Mouse (Mus musculus) hindbrain, postnatal 0 days (tissue): ENCODE data around the gene Nr0b2. TPM values are rescaled to one million over a fixed set of nuclear protein-coding genes. Genes with fewer than 3 reads are reported as not detected.
"Not testable (repeated sequence)": the region's sequence is repeated elsewhere in the genome, so short reads cannot be mapped to it uniquely, and the experiment has no call there.

ENCODE experiments used
- ATAC-seq: fragments of 200-750 bp; cut with Nextera tagmentation; 2 replicates; pipeline ENCODE4 v1.8.0; 2017; ENCODE audit warnings: mild to moderate bottlenecking, moderate TSS enrichment, moderate library complexity
- DNase-seq: peaks from one replicate; pipeline ENCODE4 v3.0.0-alpha.2; 2015; ENCODE audit warnings: low spot score
- H3K27ac ChIP-seq: fragments of 300-500 bp; sonication (generic); 2 replicates; pipeline ENCODE4 v1.5.1; 2014; ENCODE audit warnings: mild to moderate bottlenecking
- H3K27me3 ChIP-seq: fragments of 300-500 bp; sonication (generic); 2 replicates; pipeline ENCODE4 v1.6.1; 2014; ENCODE audit warnings: low read length, mixed read lengths; ENCODE audit not compliant: insufficient read depth
- H3K36me3 ChIP-seq: fragments of 300-500 bp; sonication (generic); 2 replicates; pipeline ENCODE4 v1.6.1; 2014; ENCODE audit warnings: low read length, mixed read lengths; ENCODE audit not compliant: insufficient read depth
- H3K4me1 ChIP-seq: fragments of 300-500 bp; sonication (generic); 2 replicates; pipeline ENCODE4 v1.6.1; 2014; ENCODE audit warnings: antibody characterized with exemption, low read length, mixed read lengths; ENCODE audit not compliant: insufficient read depth
- H3K4me2 ChIP-seq: fragments of 300-500 bp; sonication (generic); 2 replicates; pipeline ENCODE4 v1.6.1; 2014; ENCODE audit warnings: low read depth, mild to moderate bottlenecking, low read length, moderate library complexity, mixed read lengths
- H3K4me3 ChIP-seq: fragments of 300-500 bp; sonication (generic); 2 replicates; pipeline ENCODE4 v1.5.1; 2014; ENCODE audit warnings: low read length
- H3K9ac ChIP-seq: fragments of 300-500 bp; sonication (generic); replicated peaks from 2 replicates; pipeline ENCODE4 v1.6.1; 2014; ENCODE audit warnings: mild to moderate bottlenecking, low read length, moderate library complexity, mixed read lengths
- H3K9me3 ChIP-seq: fragments of 300-500 bp; sonication (generic); 2 replicates; pipeline ENCODE4 v1.6.1; 2016; ENCODE audit warnings: low read length, mixed read lengths
- CTCF ChIP-seq: IDR thresholded peaks from 2 replicates; pipeline ENCODE4 v1.5.1; 2016; ENCODE audit warnings: antibody characterized with exemption, control low read depth, low read depth
- WGBS: fragments of 180-500 bp; shearing (Covaris S2); extraction: QIAGEN DNeasy Blood & Tissue Kit; methylation state at CpG from one replicate; pipeline ENCODE4 v1.1.7; 2014; 5-methylcytosine and 5-hydroxymethylcytosine counted together
- polyA plus RNA-seq: library from polyadenylated mRNA; unstranded; fragments of >200 nt; fragmentation: Nextera tagmentation; extraction: Ambion mirVana; gene quantifications from 2 replicates; pipeline ENCODE4 v1.2.1, GENCODE M21; 2015
- total RNA-seq: library from RNA; depleted of rRNA; stranded (reverse); fragments of >200 nt; gene quantifications from 2 replicates; pipeline ENCODE4 v1.2.3, GENCODE M21; 2014; rRNA removed

Gene Nr0b2
- total RNA-seq (0.47 TPM in 1 of 2 replicates, not detected in the other), polyA plus RNA-seq (0.21 and 0.26 TPM in 2 replicates)

GRCm38 (mm10) chr4:133552768-133553447 is at the start of gene Nr0b2:
Nr0b2 (plus strand) TSS chr4:133553376.
- DNase-seq (no peak), ATAC-seq (no peak)
- H3K27ac ChIP-seq: no peak within 1 kb of the TSS
- no peak within 1 kb of the TSS for H3K4me3 ChIP-seq
- H3K36me3 ChIP-seq: no peaks in the 10 kb centered on the region
- H3K4me2 ChIP-seq: no peak within 1 kb of the TSS
- TF ChIP-seq CTCF: no peak
- H3K27me3 ChIP-seq: no peaks in the 10 kb centered on the region
- H3K4me1 ChIP-seq: no peaks in the 10 kb centered on the region
- H3K9ac ChIP-seq: no peak within 1 kb of the TSS
- 64% methylated on average over 10 of the region's 10 CpGs for WGBS
- no peaks in the 10 kb centered on the region for H3K9me3 ChIP-seq

GRCm38 (mm10) chr4:133504300-133504699 is 48.9 kb upstream of the Nr0b2 start:
- Histone ChIP-seq H3K36me3 (no peaks in the 10 kb centered on the region), H3K4me3 (no peak overlapping the region), H3K9me3 (no peaks in the 10 kb centered on the region), H3K27ac (no peak overlapping the region), H3K27me3 (peaks cover 15% of the 10 kb centered on the region; the same call in 1 of the 2 replicates), H3K4me2 (no peak overlapping the region), H3K9ac (no peak overlapping the region), H3K4me1 (peaks cover 4% of the 10 kb centered on the region)
- WGBS: 48% methylated on average over 5 of the region's 5 CpGs
- TF ChIP-seq CTCF: no peak
- no peak for ATAC-seq
- no peak for DNase-seq

GRCm38 (mm10) chr4:133504755-133505485 is 48.3 kb upstream of the Nr0b2 start:
- Histone ChIP-seq H3K9me3 (no peaks in the 10 kb centered on the region), H3K4me3 (no peak overlapping the region), H3K4me1 (peaks cover 4% of the 10 kb centered on the region), H3K27me3 (0 out of 2 replicates have a peak, but pooled peaks cover 10% of the 10 kb centered on the region), H3K4me2 (no peak overlapping the region), H3K36me3 (no peaks in the 10 kb centered on the region), H3K27ac (no peak overlapping the region), H3K9ac (no peak overlapping the region)
- ATAC-seq (no peak), DNase-seq (no peak)
- 63% methylated on average over 9 of the region's 9 CpGs for WGBS
- no peak for TF ChIP-seq CTCF

- no peak overlapping the region for H3K27ac ChIP-seq
- DNase-seq (no peak), ATAC-seq (no peak)
- H3K4me3 ChIP-seq: no peak overlapping the region
- 0 out of 2 replicates have a peak, but pooled peaks cover 4% of the 10 kb centered on the region for H3K27me3 ChIP-seq
- H3K36me3 ChIP-seq: no peaks in the 10 kb centered on the region
- TF ChIP-seq CTCF: no peak
- no peak overlapping the region for H3K4me2 ChIP-seq
- H3K9me3 ChIP-seq: no peaks in the 10 kb centered on the region
- peaks cover 4% of the 10 kb centered on the region for H3K4me1 ChIP-seq
- no peak overlapping the region for H3K9ac ChIP-seq
- WGBS: 78% methylated on average over 5 of the region's 5 CpGs
Measured at GRCm38 (mm10) chr4:133506573-133506972, 46.6 kb upstream of the Nr0b2 start.

GRCm38 (mm10) chr4:133508990-133509389 is 44.2 kb upstream of the Nr0b2 start:
- H3K9ac ChIP-seq: no peak overlapping the region
- H3K9me3 ChIP-seq: no peaks in the 10 kb centered on the region
- peak; percentile 84 for DNase-seq
- H3K27ac ChIP-seq: no peak overlapping the region
- no peaks in the 10 kb centered on the region for H3K36me3 ChIP-seq
- H3K27me3 ChIP-seq: 0 out of 2 replicates have a peak, but pooled peaks cover 4% of the 10 kb centered on the region
- H3K4me3 ChIP-seq: no peak overlapping the region
- ATAC-seq: peak; percentile 80
- H3K4me1 ChIP-seq: peaks cover 4% of the 10 kb centered on the region
- no peak for TF ChIP-seq CTCF
- WGBS: 41% methylated on average over 7 of the region's 7 CpGs
- no peak overlapping the region for H3K4me2 ChIP-seq

GRCm38 (mm10) chr4:133511050-133511449 is 42.1 kb upstream of the Nr0b2 start:
- Histone ChIP-seq H3K4me1 (peaks cover 4% of the 10 kb centered on the region), H3K36me3 (no peaks in the 10 kb centered on the region), H3K27me3 (0 out of 2 replicates have a peak, but pooled peaks cover 4% of the 10 kb centered on the region), H3K9ac (no peak overlapping the region), H3K27ac (no peak overlapping the region), H3K9me3 (no peaks in the 10 kb centered on the region), H3K4me2 (no peak overlapping the region), H3K4me3 (no peak overlapping the region)
- 66% methylated on average over 5 of the region's 5 CpGs for WGBS
- no peak for TF ChIP-seq CTCF
- ATAC-seq (no peak), DNase-seq (no peak)

GRCm38 (mm10) chr4:133512511-133512910 is 40.7 kb upstream of the Nr0b2 start:
- H3K27ac ChIP-seq, DNase-seq, H3K27me3 ChIP-seq, H3K4me3 ChIP-seq, H3K9ac ChIP-seq, H3K9me3 ChIP-seq, H3K4me2 ChIP-seq, ATAC-seq, H3K36me3 ChIP-seq, H3K4me1 ChIP-seq: not testable (repeated sequence)
- WGBS: 51% methylated on average over 4 of the region's 5 CpGs
